Mouse (Mus musculus) lung, adult 18-20 months (tissue): ENCODE data around the gene Dcun1d1.

Experiments
- DNase-seq, 2 experiments: peaks; one replicate each; pipeline ENCODE4 v3.0.0; 2022; ENCODE audit warnings: mixed read lengths in 2 of 2

Gene Dcun1d1

DNA sequence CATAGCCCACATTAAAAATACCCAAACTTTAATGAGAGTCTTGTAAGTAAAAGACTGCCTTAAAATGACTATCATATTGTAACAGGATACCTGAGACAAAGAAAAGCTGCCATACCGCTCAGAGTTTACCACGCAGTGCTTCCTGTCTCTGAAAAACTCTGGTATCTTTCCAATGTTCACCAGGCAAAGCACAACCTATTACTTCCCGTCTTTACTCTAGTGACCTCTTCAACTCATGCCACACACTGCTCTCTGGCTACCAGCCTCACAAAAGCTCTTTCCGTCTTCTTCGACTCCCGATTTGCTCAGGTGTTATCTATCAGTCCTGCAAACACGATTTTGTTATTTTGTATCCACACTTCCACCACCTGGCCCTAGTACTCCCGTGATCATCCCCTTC is 7.4 kb downstream of the Dcun1d1 start:
- no peak for DNase-seq

DNA sequence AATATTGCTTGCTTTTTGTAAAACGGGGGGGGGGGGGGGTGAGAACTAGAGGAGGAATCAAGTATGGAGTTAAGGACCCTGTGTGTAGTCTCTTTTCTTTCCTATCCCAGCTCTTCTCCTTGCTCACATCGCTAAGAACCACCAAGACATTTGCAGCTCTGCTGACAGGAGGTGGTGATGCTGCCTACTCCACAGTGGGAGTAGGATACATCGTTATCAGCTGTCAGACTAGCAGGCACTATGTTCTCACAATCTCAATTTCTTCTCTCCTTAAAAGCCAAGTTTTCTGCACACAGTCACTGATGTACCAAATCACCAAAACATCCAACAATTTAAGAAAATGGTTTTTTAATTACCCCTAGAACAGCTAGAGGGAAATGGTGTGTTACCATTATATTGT is 7.8 kb downstream of the Dcun1d1 start:
- no peak for DNase-seq

DNA sequence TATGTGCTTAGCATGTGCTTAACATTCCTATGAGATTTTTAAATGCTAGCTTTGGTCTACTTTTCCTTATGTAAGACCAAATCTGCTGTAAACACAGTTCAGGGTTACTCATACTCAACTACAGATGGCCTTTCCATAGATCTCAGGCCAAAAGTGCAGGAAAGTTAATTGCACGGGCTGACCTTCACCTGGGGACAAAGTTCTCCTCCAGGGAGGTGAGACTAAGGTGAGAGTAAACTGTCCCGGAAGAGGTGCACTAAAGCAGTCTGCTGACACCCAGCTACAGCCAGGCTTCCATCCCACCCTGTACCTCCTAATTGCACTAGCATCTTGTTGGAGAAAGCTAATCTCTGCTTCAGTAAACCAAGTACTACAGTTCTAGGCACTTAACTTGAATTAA is 11.4 kb downstream of the Dcun1d1 start:
- no peak for DNase-seq

DNA sequence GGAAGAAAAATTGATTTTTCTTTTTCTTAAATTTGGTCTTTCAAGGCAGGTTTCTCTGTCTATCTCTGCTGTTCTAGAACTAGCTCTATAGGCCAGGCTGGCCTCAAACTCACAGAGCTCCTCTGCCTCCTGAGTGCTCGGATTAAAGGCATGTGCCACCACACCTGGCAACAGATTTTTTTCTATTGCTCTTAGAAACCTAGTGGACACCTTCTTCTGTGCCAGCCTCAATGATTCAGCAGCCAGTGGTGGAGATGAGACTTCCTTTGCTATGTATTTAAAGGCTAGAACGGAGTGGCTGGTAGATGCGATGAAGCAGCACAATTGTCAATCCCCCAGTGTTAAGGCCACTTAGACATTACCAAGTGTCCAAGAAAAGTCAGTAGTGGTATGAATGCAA is 13.2 kb downstream of the Dcun1d1 start:
- DNase-seq, result no peak

DNA sequence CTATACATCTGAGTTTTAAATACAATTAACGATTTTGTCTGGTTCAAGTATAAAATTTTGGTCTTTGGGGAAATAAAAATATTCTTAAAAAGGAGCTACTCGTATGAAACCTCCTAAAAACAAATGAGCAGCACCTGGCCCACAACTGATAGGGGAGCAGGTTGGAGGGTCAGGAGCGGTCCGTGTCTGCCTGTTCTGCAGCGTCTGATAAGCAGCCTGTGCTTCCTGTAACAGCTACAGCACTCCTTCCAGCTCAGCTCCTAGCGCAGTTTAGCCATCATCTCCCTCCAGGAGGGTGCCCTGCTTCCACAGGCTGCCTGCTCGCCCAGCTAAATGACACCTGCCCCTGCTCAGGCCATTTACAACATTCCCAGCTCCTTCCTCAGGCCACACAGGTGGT is 13.8 kb downstream of the Dcun1d1 start:
- DNase-seq, result no peak

DNA sequence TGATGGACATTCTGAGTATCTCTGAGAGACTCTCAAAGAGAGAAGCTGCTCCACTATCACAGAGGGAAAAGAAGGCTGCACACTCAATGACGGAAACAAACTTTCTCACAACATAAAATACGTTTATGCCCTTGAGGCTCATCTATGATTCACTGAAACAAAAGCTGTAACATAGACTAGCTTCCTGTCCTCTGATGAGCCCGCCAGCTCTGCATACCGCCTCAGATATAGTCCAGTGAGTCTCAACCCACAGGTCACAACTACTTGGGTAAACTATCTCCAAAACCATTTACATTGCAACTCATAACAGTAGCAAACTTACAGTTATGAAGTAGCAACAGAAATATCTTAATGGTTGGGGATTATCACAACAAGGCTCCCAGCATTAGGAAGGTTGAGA is 14.7 kb downstream of the Dcun1d1 start:
- no peak for DNase-seq

DNA sequence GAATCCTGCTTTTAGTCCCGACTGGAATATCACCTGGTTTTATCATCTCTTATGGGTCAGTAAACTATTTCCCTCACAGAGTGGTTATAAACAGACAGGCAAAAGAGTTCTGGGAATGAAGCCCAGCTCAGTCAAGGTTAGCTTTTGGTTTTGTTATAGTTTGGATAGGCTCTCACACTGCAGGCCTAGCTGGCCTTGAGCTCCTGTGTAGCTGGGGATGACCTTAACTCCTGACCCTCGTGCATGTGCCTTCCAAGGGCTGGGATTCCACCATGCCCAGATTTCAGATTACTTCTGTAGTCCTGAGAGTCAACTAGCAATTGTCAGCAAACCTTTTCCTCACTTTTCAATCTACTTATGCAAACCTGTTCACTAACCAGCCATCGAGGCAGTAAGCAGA is 19.0 kb downstream of the Dcun1d1 start:
- DNase-seq, result no peak

DNA sequence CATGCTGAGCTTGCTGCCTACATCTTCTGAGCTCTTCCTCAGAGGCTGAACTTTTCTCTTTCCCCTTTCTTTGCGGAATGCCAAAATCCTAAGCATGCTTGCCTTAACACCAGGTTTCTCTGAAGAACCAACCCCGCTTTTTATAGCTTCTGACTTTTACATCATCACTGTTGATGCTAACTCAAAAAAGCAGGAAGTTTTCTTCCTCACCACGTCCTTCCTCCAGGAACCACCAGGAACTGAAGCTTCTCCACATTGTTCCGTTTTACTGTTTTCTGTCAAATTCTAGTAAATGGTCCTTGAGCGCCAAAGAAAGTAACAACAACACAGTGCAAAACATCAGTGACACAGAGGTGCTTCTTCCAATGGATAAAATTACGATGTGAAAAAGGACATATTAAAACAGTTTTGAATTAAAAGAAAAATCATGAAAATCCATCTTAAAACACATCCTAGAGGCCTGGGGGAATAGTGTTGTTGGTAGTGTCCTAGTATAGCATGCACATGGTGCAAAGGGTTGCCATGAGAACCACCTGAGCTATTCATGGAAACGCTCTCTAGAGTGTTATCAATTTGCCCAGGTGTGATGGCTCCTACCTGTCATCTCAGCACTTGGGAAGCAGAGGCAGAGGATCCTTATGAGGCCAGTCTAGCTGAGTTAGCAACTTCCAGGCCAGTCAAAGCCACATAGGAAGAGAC is 28.1 kb downstream of the Dcun1d1 start:
- no peak for DNase-seq

DNA sequence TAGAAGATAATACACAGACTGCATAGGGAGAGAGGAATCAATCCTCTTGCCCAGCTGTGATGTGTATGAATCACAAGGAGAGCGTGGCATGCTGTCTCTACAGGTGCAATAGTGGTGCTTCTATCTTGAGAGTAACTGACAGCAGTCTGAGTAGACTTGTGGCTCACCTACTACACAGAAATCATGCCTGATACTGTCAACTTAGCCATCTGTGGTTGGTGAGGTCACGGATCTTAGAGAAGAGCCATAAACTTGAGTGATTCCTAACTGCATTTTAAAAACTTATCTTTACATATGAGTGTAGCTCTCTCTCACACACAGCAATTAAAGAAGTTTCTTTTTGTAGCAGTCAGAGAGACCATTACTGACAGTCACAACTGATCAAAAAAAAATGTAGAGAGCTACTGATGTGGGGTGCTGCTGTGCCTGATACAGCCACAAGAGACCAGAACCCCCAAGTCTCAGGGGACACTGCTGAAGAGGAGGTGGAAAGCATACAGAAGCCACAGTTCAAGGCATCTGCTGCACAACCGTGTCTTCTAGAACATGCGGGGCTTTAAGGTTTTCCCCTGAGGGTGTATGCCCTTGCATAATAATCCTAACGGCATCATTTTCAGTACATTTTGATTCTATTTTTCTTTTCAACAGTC is 36.6 kb downstream of the Dcun1d1 start:
- DNase-seq, result no peak

DNA sequence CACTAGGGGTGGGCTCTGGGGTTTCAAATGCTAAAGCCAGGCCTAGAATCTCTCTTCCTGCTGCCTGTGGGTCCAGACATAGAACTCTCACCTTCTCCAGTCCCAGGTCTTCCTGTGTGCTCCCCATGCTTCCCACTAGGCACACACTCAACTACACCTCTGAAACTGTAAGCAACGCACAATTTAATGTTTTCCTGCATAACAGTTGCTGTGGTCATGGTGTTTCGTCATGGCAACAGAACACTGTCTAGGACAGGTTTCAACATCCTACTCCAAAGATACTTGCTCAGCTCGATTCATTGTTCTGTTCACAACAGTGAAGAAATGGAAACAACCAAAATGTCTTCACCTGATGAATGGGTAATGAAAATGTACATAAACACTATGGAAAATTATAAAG is 38.1 kb downstream of the Dcun1d1 start:
- no peak for DNase-seq

DNA sequence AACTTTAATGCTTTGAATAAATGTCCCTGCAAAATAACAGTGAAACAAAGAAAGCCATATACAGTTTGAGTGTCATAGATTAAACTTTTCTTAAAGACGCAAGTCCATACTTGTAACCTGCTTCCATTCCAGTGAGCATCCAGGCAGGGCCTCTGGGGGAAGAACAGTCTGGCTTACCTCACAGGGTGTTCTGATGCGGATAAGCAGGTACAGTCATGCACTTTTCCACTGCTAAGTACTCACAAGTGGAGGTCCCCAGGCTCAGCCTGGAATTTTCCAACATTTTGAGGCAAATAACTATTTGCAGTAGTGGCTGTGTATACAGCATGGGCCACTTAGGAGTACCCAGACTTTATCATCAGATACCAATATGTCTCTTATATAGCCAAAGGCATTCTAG is 39.3 kb downstream of the Dcun1d1 start:
- DNase-seq, result no peak

DNA sequence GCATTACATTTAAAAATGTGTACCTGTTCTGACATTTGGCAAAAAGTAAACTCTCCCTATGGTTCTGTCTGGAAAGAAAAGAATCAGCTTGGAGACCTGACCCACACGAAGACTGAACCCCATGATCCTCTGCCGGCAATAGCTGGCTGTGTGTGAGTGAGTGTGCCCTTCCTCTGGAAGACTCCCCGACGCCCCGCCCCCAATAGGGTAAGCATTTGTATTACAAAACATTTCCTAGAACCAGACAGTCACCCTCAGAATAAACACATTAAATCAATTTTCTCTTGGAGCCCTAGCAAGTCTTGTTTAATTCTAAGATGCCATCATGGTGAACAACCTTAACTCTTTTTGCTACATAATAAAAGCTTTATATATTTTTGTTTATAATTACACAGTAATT is 44.1 kb downstream of the Dcun1d1 start:
- DNase-seq, result no peak

DNA sequence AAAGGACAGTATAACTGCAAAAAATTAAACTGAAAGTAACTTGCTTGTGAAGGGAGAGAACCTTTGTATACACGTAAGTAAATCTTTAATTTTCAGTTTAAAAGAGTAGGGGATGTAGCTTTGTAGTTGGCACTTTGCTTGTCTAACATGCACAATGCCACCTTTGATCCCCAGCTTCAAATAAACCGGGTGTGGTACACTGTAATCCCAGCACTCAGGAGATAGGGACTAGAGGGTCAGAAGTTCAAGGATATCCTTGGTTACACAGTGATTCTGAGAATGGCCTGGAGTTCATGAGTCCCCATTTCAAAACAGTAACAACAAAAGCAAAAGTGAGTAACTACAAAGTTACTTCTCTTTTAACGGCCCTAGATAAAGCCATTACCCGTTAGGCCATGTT is 46.1 kb downstream of the Dcun1d1 start:
- DNase-seq, result no peak

DNA sequence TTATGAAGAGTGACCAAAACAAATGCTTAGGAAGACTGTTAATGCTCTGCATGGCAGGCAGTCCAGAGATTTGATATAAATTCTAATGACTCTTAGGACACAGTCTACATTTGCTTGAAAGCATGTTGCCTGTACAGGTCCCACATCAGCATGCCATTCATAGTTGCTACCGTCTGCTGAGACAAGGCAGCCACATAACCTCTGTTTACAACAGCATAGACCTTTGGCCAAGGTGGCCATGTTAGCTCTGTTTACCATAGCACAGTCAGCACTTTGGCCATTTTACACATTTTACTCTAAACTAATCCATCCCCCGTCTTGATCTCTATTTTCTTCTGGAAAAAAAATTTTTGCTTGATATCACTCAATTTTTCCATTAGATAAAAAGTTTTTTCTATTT is 47.7 kb downstream of the Dcun1d1 start:
- DNase-seq, result no peak

DNA sequence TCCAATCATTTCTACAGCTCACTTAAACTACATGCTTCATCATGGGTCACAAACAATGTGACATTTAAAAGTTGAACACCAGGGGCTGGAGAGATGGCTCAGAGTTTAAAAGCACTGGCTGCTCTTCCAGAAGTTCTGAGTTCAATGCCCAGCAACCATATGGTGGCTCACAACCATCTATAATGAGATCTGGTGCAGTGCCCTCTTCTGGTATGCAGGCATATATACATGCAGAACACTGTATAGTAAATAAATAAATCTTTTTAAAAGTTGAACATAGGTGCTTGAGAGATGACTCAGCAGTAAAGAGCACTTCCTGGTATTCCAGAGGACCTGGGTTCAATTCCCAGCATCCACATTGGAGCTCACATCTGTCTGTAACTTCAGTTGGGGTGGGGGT is 54.0 kb downstream of the Dcun1d1 start:
- DNase-seq, result no peak

DNA sequence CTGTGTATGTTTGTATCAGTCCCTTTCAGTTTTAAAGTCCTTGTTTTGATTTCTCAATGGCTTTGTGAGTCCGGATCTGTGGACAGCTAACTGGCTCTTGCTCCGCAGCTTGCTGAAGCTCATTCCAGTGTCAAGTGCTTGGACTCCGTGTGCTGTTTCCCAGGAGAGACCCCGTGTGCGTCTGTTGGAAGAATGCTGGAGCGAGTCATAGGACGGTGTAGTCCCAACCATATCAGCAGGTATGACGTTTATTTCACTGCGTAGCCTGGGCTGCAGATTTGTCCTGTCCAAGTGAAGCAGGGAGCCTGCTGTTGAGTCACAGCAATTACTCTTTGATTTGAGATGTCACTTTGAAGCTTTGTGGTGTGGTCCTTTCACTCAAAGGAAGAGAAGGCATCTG is 87.9 kb downstream of the Dcun1d1 start:
- DNase-seq, result no peak
